ENCODE assay signal across 25 mouse cellular contexts in the genomic region with DNA sequence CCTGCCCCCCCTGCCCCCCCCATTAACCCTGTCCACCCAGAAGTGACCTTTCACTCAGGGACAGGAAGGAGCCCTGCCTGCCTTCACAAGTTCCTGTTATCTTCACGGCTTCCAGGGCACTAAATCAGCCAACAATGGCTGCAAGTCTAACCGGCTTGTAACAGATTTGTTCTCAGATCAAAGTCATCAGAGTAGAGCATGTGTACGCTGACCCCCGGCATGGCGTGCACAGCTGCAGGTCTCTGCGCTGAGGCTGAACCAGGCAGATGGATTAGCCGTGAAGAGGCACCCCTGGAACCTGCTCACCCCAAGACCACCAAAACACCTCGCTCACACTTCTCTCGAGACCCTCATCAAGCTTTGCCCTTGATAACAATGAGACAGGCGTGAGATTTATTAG. TPM values are rescaled to one million over a fixed set of nuclear protein-coding genes. Genes with fewer than 3 reads are reported as not detected.
DNase-seq lines count a peak whose midpoint lies in the region; ATAC-seq and TF ChIP-seq lines count a peak whose summit lies in the region.
"Had no signal": no experiment of that assay in that cellular context is flagged by ENCODE, and none has a peak within 500 bp of the region (broad histone marks: within the 10 kb centered on the region; RNA-seq: fewer than 3 reads in every experiment).

No protein-coding gene starts in this region.

- H3K27ac ChIP-seq in kidney, embryonic 16.5 days (ENCODE audit: low read length): no peak overlapping the region
- no peak overlapping the region for H3K27ac ChIP-seq in limb, embryonic 11.5 days (replicated peaks; ENCODE audit: low read depth, low read length)
- no peak overlapping the region for H3K27ac ChIP-seq in hindbrain, postnatal 0 days
- H3K27ac ChIP-seq: embryonic facial prominence, embryonic 10.5 days; forebrain, embryonic 15.5 days; hindbrain, embryonic 15.5 days; intestine, embryonic 15.5 days; limb, embryonic 15.5 days; liver, embryonic 14.5 days had no signal

- H3K4me2 ChIP-seq in kidney, embryonic 16.5 days (replicated peaks; ENCODE audit: low read depth, low read length): 0 out of 2 replicates have a peak overlapping the region, but pooled peaks have one; percentile 5
- no peak overlapping the region for H3K4me2 ChIP-seq in limb, embryonic 11.5 days (ENCODE audit: low read depth, severe bottlenecking)
- H3K4me2 ChIP-seq in hindbrain, postnatal 0 days (ENCODE audit: low read depth, low read length): no peak overlapping the region
- H3K4me2 ChIP-seq: forebrain, embryonic 15.5 days; heart, embryonic 11.5 days; hindbrain, embryonic 15.5 days; intestine, embryonic 15.5 days; limb, embryonic 15.5 days; lung, embryonic 14.5 days had no signal

- peaks cover 6% of the 10 kb centered on the region for H3K4me1 ChIP-seq in kidney, embryonic 16.5 days (ENCODE audit: insufficient read depth, low read length)
- 0 out of 2 replicates have a peak, but pooled peaks cover 4% of the 10 kb centered on the region for H3K4me1 ChIP-seq in limb, embryonic 11.5 days (ENCODE audit: control insufficient read depth, insufficient read depth, low read length)
- H3K4me1 ChIP-seq in hindbrain, postnatal 0 days (ENCODE audit: insufficient read depth, low read length): no peaks in the 10 kb centered on the region
- H3K4me1 ChIP-seq: forebrain, embryonic 15.5 days; intestine, embryonic 15.5 days; megakaryocyte, embryonic 14.5 days had no signal

- 3% methylated on average over 10 of the region's 10 CpGs for WGBS in kidney, embryonic 16.5 days
- 3% methylated on average over 10 of the region's 10 CpGs for WGBS in limb, embryonic 11.5 days
- WGBS in hindbrain, postnatal 0 days: 36% methylated on average over 10 of the region's 10 CpGs

- no peak overlapping the region for H3K9ac ChIP-seq in kidney, embryonic 16.5 days (replicated peaks; ENCODE audit: low read length)
- no peak overlapping the region for H3K9ac ChIP-seq in limb, embryonic 11.5 days (ENCODE audit: low read length)
- no peak overlapping the region for H3K9ac ChIP-seq in hindbrain, postnatal 0 days (replicated peaks; ENCODE audit: low read length)
- H3K9ac ChIP-seq: forebrain, embryonic 15.5 days; hindbrain, embryonic 15.5 days; intestine, embryonic 15.5 days; limb, embryonic 15.5 days; liver, embryonic 14.5 days; lung, embryonic 14.5 days had no signal

- no peak overlapping the region for H3K4me3 ChIP-seq in kidney, embryonic 16.5 days (ENCODE audit: low read length)
- no peak overlapping the region for H3K4me3 ChIP-seq in limb, embryonic 11.5 days (ENCODE audit: low read depth, low read length)
- no peak overlapping the region for H3K4me3 ChIP-seq in hindbrain, postnatal 0 days (ENCODE audit: low read length)
- H3K4me3 ChIP-seq: embryonic facial prominence, embryonic 10.5 days; forebrain, embryonic 15.5 days; hindbrain, embryonic 15.5 days; intestine, embryonic 15.5 days; limb, embryonic 15.5 days; megakaryocyte, embryonic 14.5 days; myocyte had no signal

- H3K36me3 ChIP-seq in kidney, embryonic 16.5 days (ENCODE audit: insufficient read depth, low read length): no peaks in the 10 kb centered on the region
- no peaks in the 10 kb centered on the region for H3K36me3 ChIP-seq in limb, embryonic 11.5 days (ENCODE audit: control insufficient read depth, insufficient read depth, low read length)
- no peaks in the 10 kb centered on the region for H3K36me3 ChIP-seq in hindbrain, postnatal 0 days (ENCODE audit: insufficient read depth, low read length)
- H3K36me3 ChIP-seq: embryonic facial prominence, embryonic 10.5 days; forebrain, embryonic 15.5 days; hindbrain, embryonic 15.5 days; intestine, embryonic 15.5 days; limb, embryonic 15.5 days had no signal

- TF ChIP-seq CTCF in hindbrain, postnatal 0 days (IDR thresholded peaks at IDR 0.05; ENCODE audit: low read depth): no peak

- no peak for DNase-seq in kidney, adult 18-20 months
- DNase-seq in urinary bladder, postnatal 25 days (ENCODE audit: low spot score): peak; percentile 9
- DNase-seq in urinary bladder, postnatal 10 days (ENCODE audit: low spot score): no peak
- peak; percentile 56 for DNase-seq in limb, embryonic 11.5 days (ENCODE audit: low spot score)
- DNase-seq in adipocyte (ENCODE audit: low spot score): no peak
- no peak for DNase-seq in hindbrain, postnatal 0 days (ENCODE audit: low spot score)
- DNase-seq: cerebellum, adult 18-20 months; cerebellum, postnatal 14 days; gastrocnemius, postnatal 14 days; heart, adult 11 months; kidney, postnatal 25 days; lung, embryonic 14.5 days; thymus, adult 18-20 months had no signal

- H3K27me3 ChIP-seq in kidney, embryonic 16.5 days (ENCODE audit: insufficient read depth, low read length): no peaks in the 10 kb centered on the region
- no peaks in the 10 kb centered on the region for H3K27me3 ChIP-seq in limb, embryonic 11.5 days (ENCODE audit: control insufficient read depth, insufficient read depth, low read length)
- H3K27me3 ChIP-seq in hindbrain, postnatal 0 days (ENCODE audit: insufficient read depth, low read length): no peaks in the 10 kb centered on the region
- H3K27me3 ChIP-seq: forebrain, embryonic 15.5 days; intestine, embryonic 15.5 days; limb, embryonic 15.5 days; megakaryocyte, embryonic 14.5 days had no signal

- no peaks in the 10 kb centered on the region for H3K9me3 ChIP-seq in kidney, embryonic 16.5 days (ENCODE audit: low read length)
- H3K9me3 ChIP-seq in limb, embryonic 11.5 days (ENCODE audit: control insufficient read depth, low read length): no peaks in the 10 kb centered on the region; the same call in 1 of the 2 replicates
- no peaks in the 10 kb centered on the region for H3K9me3 ChIP-seq in hindbrain, postnatal 0 days (ENCODE audit: low read length)
- H3K9me3 ChIP-seq: forebrain, embryonic 15.5 days; hindbrain, embryonic 15.5 days; intestine, embryonic 15.5 days had no signal

- ATAC-seq in kidney, embryonic 16.5 days (ENCODE audit: low FRiP score, low TSS enrichment): no peak
- no peak for ATAC-seq in limb, embryonic 11.5 days (ENCODE audit: insufficient number of reproducible peaks, low FRiP score, low TSS enrichment, low read depth)
- no peak for ATAC-seq in hindbrain, postnatal 0 days
- ATAC-seq: CD4-positive, CD25-positive, alpha-beta regulatory T cell, adult 4 months; forebrain, embryonic 15.5 days; intestine, embryonic 15.5 days; midbrain, embryonic 16.5 days had no signal

RNA-seq across cellular contexts. Expression of a gene that starts 48.8 kb away (rescaled TPM):
- polyA plus RNA-seq in kidney, embryonic 16.5 days (2015; fragmentation: Nextera tagmentation; extraction: Ambion mirVana): 14.0 and 15.2 TPM in 2 replicates
- polyA plus RNA-seq in limb, embryonic 11.5 days (2014; fragmentation: Nextera tagmentation; extraction: Ambion mirVana): 9.2 and 11.8 TPM in 2 replicates
- 27.4 and 27.5 TPM in 2 replicates for total RNA-seq in hindbrain, postnatal 0 days (2014; rRNA removed)
- polyA plus RNA-seq in hindbrain, postnatal 0 days (2015; fragmentation: Nextera tagmentation; extraction: Ambion mirVana): 21.1 and 21.8 TPM in 2 replicates

Comparison
In these comparisons a context has a peak if more than half of its experiments do, and no peak if none do; other contexts are left out.
1. DNase-seq: peak in urinary bladder, postnatal 25 days (single experiment) and limb, embryonic 11.5 days (single experiment); none in kidney, adult 18-20 months (single experiment), urinary bladder, postnatal 10 days (single experiment), adipocyte (single experiment) and hindbrain, postnatal 0 days (single experiment).